ENCODE assay signal across 30 mouse cellular contexts in genomic region chr8:47726945-47727344, GRCm38 (mm10). TPM values are rescaled to one million over a fixed set of nuclear protein-coding genes. Genes with fewer than 3 reads are reported as not detected.
A peak's percentile ranks its signal among the peaks of the same experiment; 100 is the strongest.
DNase-seq lines count a peak whose midpoint lies in the region; ATAC-seq and TF ChIP-seq lines count a peak whose summit lies in the region.
"Had no signal": no experiment of that assay in that cellular context is flagged by ENCODE, and none has a peak within 500 bp of the region (broad histone marks: within the 10 kb centered on the region; RNA-seq: fewer than 3 reads in every experiment).

No protein-coding gene starts in this region.

- H3K36me3 ChIP-seq in forebrain, embryonic 13.5 days (ENCODE audit: poor library complexity, severe bottlenecking) = no peaks in the 10 kb centered on the region
- H3K36me3 ChIP-seq in forebrain, embryonic 16.5 days (ENCODE audit: control insufficient read depth, insufficient read depth) = no peaks in the 10 kb centered on the region
- no peaks in the 10 kb centered on the region for H3K36me3 ChIP-seq in limb, embryonic 13.5 days
- H3K36me3 ChIP-seq in limb, embryonic 10.5 days = no peaks in the 10 kb centered on the region
- no peaks in the 10 kb centered on the region for H3K36me3 ChIP-seq in neural tube, embryonic 15.5 days
- H3K36me3 ChIP-seq: embryonic facial prominence, embryonic 12.5 days; heart, embryonic 10.5 days; heart, embryonic 15.5 days; hindbrain, embryonic 12.5 days; lung, embryonic 15.5 days; midbrain, embryonic 10.5 days; midbrain, embryonic 15.5 days had no signal

- H3K4me3 ChIP-seq in forebrain, embryonic 13.5 days = no peak overlapping the region
- H3K4me3 ChIP-seq in forebrain, embryonic 16.5 days (replicated peaks; ENCODE audit: low read length) = no peak overlapping the region
- H3K4me3 ChIP-seq in limb, embryonic 13.5 days = no peak overlapping the region
- no peak overlapping the region for H3K4me3 ChIP-seq in limb, embryonic 10.5 days
- H3K4me3 ChIP-seq in neural tube, embryonic 15.5 days (replicated peaks) = no peak overlapping the region
- H3K4me3 ChIP-seq: embryonic facial prominence, embryonic 12.5 days; heart, embryonic 10.5 days; heart, embryonic 15.5 days; hindbrain, embryonic 12.5 days; layer of hippocampus, adult 2 months; left cerebral cortex, adult 2 months; lung, embryonic 15.5 days; midbrain, embryonic 10.5 days; midbrain, embryonic 15.5 days had no signal

- 3% methylated on average over 6 of the region's 6 CpGs for WGBS in forebrain, embryonic 13.5 days
- 4% methylated on average over 6 of the region's 6 CpGs for WGBS in forebrain, embryonic 16.5 days
- WGBS in limb, embryonic 13.5 days = 18% methylated on average over 6 of the region's 6 CpGs
- WGBS in limb, embryonic 10.5 days = 27% methylated on average over 6 of the region's 6 CpGs
- WGBS in neural tube, embryonic 15.5 days = 7% methylated on average over 6 of the region's 6 CpGs

- H3K9me3 ChIP-seq in forebrain, embryonic 13.5 days (replicated peaks) = no peaks in the 10 kb centered on the region
- H3K9me3 ChIP-seq in forebrain, embryonic 16.5 days (ENCODE audit: control insufficient read depth, low read length) = no peaks in the 10 kb centered on the region
- H3K9me3 ChIP-seq in limb, embryonic 13.5 days = no peaks in the 10 kb centered on the region
- H3K9me3 ChIP-seq in limb, embryonic 10.5 days (replicated peaks) = no peaks in the 10 kb centered on the region
- no peaks in the 10 kb centered on the region for H3K9me3 ChIP-seq in neural tube, embryonic 15.5 days (replicated peaks)
- H3K9me3 ChIP-seq: embryonic facial prominence, embryonic 12.5 days; heart, embryonic 10.5 days; heart, embryonic 15.5 days; hindbrain, embryonic 12.5 days; lung, embryonic 15.5 days; midbrain, embryonic 10.5 days; midbrain, embryonic 15.5 days had no signal

- intact Hi-C loops in left cerebral cortex, postnatal 4 days (cut with DNase I) = no loop called here

- no peak overlapping the region for H3K4me2 ChIP-seq in forebrain, embryonic 13.5 days
- H3K4me2 ChIP-seq in forebrain, embryonic 16.5 days (ENCODE audit: low read length) = no peak overlapping the region
- no peak overlapping the region for H3K4me2 ChIP-seq in limb, embryonic 13.5 days (replicated peaks)
- no peak overlapping the region for H3K4me2 ChIP-seq in neural tube, embryonic 15.5 days
- H3K4me2 ChIP-seq: embryonic facial prominence, embryonic 12.5 days; heart, embryonic 15.5 days; hindbrain, embryonic 12.5 days; liver, embryonic 11.5 days; lung, embryonic 15.5 days; midbrain, embryonic 15.5 days had no signal

- H3K27me3 ChIP-seq in forebrain, embryonic 13.5 days = peaks cover 11% of the 10 kb centered on the region
- no peaks in the 10 kb centered on the region for H3K27me3 ChIP-seq in forebrain, embryonic 16.5 days (replicated peaks; ENCODE audit: control insufficient read depth, insufficient read depth, low read length)
- 0 out of 2 replicates have a peak, but pooled peaks cover 3% of the 10 kb centered on the region for H3K27me3 ChIP-seq in limb, embryonic 13.5 days
- H3K27me3 ChIP-seq in limb, embryonic 10.5 days (ENCODE audit: low read depth, poor library complexity, severe bottlenecking) = peaks cover 6% of the 10 kb centered on the region; the same call in 1 of the 2 replicates
- 0 out of 2 replicates have a peak, but pooled peaks cover 6% of the 10 kb centered on the region for H3K27me3 ChIP-seq in neural tube, embryonic 15.5 days (replicated peaks)
- H3K27me3 ChIP-seq: CH12.LX; embryonic facial prominence, embryonic 12.5 days; heart, embryonic 15.5 days; hindbrain, embryonic 12.5 days; lung, embryonic 15.5 days; midbrain, embryonic 15.5 days had no signal

- H3K9ac ChIP-seq in forebrain, embryonic 13.5 days = no peak overlapping the region
- no peak overlapping the region for H3K9ac ChIP-seq in forebrain, embryonic 16.5 days (replicated peaks; ENCODE audit: low read depth, low read length)
- no peak overlapping the region for H3K9ac ChIP-seq in limb, embryonic 13.5 days
- H3K9ac ChIP-seq in neural tube, embryonic 15.5 days (replicated peaks) = no peak overlapping the region
- H3K9ac ChIP-seq: embryonic facial prominence, embryonic 12.5 days; heart, embryonic 15.5 days; hindbrain, embryonic 12.5 days; lung, embryonic 15.5 days; midbrain, embryonic 15.5 days had no signal

- TF ChIP-seq POLR2A in brain, embryonic 14.5 days (IDR thresholded peaks at IDR 0.05; ENCODE audit: borderline replicate concordance, extremely low read depth, insufficient read depth, insufficient read length, poor library complexity, severe bottlenecking) = no peak

- peaks cover 10% of the 10 kb centered on the region for H3K4me1 ChIP-seq in forebrain, embryonic 13.5 days
- no peaks in the 10 kb centered on the region for H3K4me1 ChIP-seq in forebrain, embryonic 16.5 days (replicated peaks; ENCODE audit: control insufficient read depth, insufficient read depth, low read length)
- H3K4me1 ChIP-seq in limb, embryonic 13.5 days = peaks cover 9% of the 10 kb centered on the region
- H3K4me1 ChIP-seq in limb, embryonic 10.5 days = peaks cover 7% of the 10 kb centered on the region; the same call in 1 of the 2 replicates
- 0 out of 2 replicates have a peak, but pooled peaks cover 5% of the 10 kb centered on the region for H3K4me1 ChIP-seq in neural tube, embryonic 15.5 days
- H3K4me1 ChIP-seq: embryonic facial prominence, embryonic 12.5 days; heart, embryonic 15.5 days; hindbrain, embryonic 12.5 days; lung, embryonic 15.5 days; midbrain, embryonic 15.5 days had no signal

- no peak for TF ChIP-seq CTCF in brain, embryonic 14.5 days (IDR thresholded peaks at IDR 0.05; ENCODE audit: borderline replicate concordance, extremely low read depth, insufficient read depth, insufficient read length)

- no peak for DNase-seq in limb, embryonic 10.5 days (ENCODE audit: low spot score)
- peak; percentile 60 for DNase-seq in brain, embryonic 14.5 days (ENCODE audit: low read depth)
- DNase-seq in ovary, postnatal 14 days (ENCODE audit: low spot score) = no peak
- no peak for DNase-seq in left cerebral cortex, postnatal 4 days
- DNase-seq: adrenal gland, adult 8-10 months; cerebellum, adult 9-10 months; cerebellum, postnatal 36 days; gastrocnemius, postnatal 10 days; kidney, adult 11 months; kidney, postnatal 36 days; right cerebral cortex, postnatal 4 days; thymus, adult 2 months; thymus, postnatal 36 days had no signal

- 0 out of 2 replicates have a peak, but pooled peaks have one; percentile 30 for ATAC-seq in forebrain, embryonic 13.5 days
- no peak for ATAC-seq in forebrain, embryonic 16.5 days
- ATAC-seq in limb, embryonic 13.5 days (ENCODE audit: low FRiP score, low read depth) = peak; percentile 11; the same call in 1 of the 2 replicates
- ATAC-seq in neural tube, embryonic 15.5 days (ENCODE audit: low FRiP score) = peak; percentile 75
- ATAC-seq: inflammation-experienced regulatory T-cells, adult 6 months; midbrain, embryonic 15.5 days had no signal

- H3K27ac ChIP-seq in forebrain, embryonic 13.5 days = no peak overlapping the region
- no peak overlapping the region for H3K27ac ChIP-seq in forebrain, embryonic 16.5 days (ENCODE audit: low read length)
- no peak overlapping the region for H3K27ac ChIP-seq in limb, embryonic 13.5 days
- no peak overlapping the region for H3K27ac ChIP-seq in limb, embryonic 10.5 days
- no peak overlapping the region for H3K27ac ChIP-seq in neural tube, embryonic 15.5 days (replicated peaks)
- H3K27ac ChIP-seq: embryonic facial prominence, embryonic 12.5 days; heart, embryonic 10.5 days; heart, embryonic 15.5 days; hindbrain, embryonic 12.5 days; layer of hippocampus, adult 2 months; left cerebral cortex, adult 2 months; lung, embryonic 15.5 days; midbrain, embryonic 10.5 days; midbrain, embryonic 15.5 days; stomach, postnatal 0 days had no signal

RNA-seq across cellular contexts. Expression of gene Cdkn2aip, which starts 13.2 kb away (rescaled TPM):
- 47.3 and 47.9 TPM in 2 replicates for polyA plus RNA-seq in forebrain, embryonic 13.5 days (2015; fragmentation: Nextera tagmentation; extraction: Ambion mirVana)
- polyA plus RNA-seq in forebrain, embryonic 16.5 days (2015; fragmentation: Nextera tagmentation; extraction: Ambion mirVana) = 44.4 and 52.2 TPM in 2 replicates
- polyA plus RNA-seq in limb, embryonic 13.5 days (2015; fragmentation: Nextera tagmentation; extraction: Ambion mirVana) = 26.5 and 27.9 TPM in 2 replicates
- 31.5 and 33.6 TPM in 2 replicates for polyA plus RNA-seq in limb, embryonic 10.5 days (2016; fragmentation: Nextera tagmentation; extraction: Ambion mirVana)
- polyA plus RNA-seq in brain, embryonic 14.5 days (2012; rRNA removed) = 19.9 and 24.3 TPM in 2 replicates
- polyA plus RNA-seq in neural tube, embryonic 15.5 days (2015; fragmentation: Nextera tagmentation; extraction: Ambion mirVana) = 26.9 and 27.4 TPM in 2 replicates
- 10 to 100 TPM; 15.7 to 19.8 TPM for total RNA-seq in left cerebral cortex, postnatal 4 days (2021)

RNA-seq across cellular contexts. Expression of gene Ing2, which starts 51.6 kb away (rescaled TPM):
- polyA plus RNA-seq in forebrain, embryonic 13.5 days (2015; fragmentation: Nextera tagmentation; extraction: Ambion mirVana) = 6.5 and 7.5 TPM in 2 replicates
- 5.0 and 6.0 TPM in 2 replicates for polyA plus RNA-seq in forebrain, embryonic 16.5 days (2015; fragmentation: Nextera tagmentation; extraction: Ambion mirVana)
- 9.3 and 9.7 TPM in 2 replicates for polyA plus RNA-seq in limb, embryonic 13.5 days (2015; fragmentation: Nextera tagmentation; extraction: Ambion mirVana)
- polyA plus RNA-seq in limb, embryonic 10.5 days (2016; fragmentation: Nextera tagmentation; extraction: Ambion mirVana) = 12.3 and 13.1 TPM in 2 replicates
- 6.8 and 10.8 TPM in 2 replicates for polyA plus RNA-seq in brain, embryonic 14.5 days (2012; rRNA removed)
- polyA plus RNA-seq in neural tube, embryonic 15.5 days (2015; fragmentation: Nextera tagmentation; extraction: Ambion mirVana) = 5.8 and 7.4 TPM in 2 replicates
- 10 to 100 TPM; 25.3 to 26.1 TPM for total RNA-seq in left cerebral cortex, postnatal 4 days (2021)
